Mouse (Mus musculus) CH12.LX (cell line): ENCODE data around the gene Pigf. TPM values are rescaled to one million over a fixed set of nuclear protein-coding genes. Genes with fewer than 3 reads are reported as not detected.

Experiments
- DNase-seq: peaks from one replicate; pipeline ENCODE4 v3.0.0-alpha.2; 2013; ENCODE audit errors: extremely low read depth
- H3K27ac ChIP-seq: 2 replicates; pipeline ENCODE4 v1.5.1; 2012; ENCODE audit warnings: low read depth, mild to moderate bottlenecking, control low read depth, moderate library complexity; ENCODE audit not compliant: insufficient read depth
- H3K27me3 ChIP-seq: replicated peaks from 2 replicates; pipeline ENCODE3; 2012; ENCODE audit warnings: inconsistent platforms
- H3K36me3 ChIP-seq, 2 experiments: replicated peaks in 1 of 2; 2 replicates each; pipeline versions ENCODE3 to v1.6.1; 2012; ENCODE audit warnings: inconsistent platforms in 1 of 2, low read length in 1 of 2, mild to moderate bottlenecking in 1 of 2, mixed read lengths in 1 of 2, moderate library complexity in 1 of 2; ENCODE audit not compliant: control insufficient read depth in 1 of 2, insufficient read depth in 1 of 2
- H3K4me1 ChIP-seq, 2 experiments: 2 replicates each; pipeline ENCODE4 v1.6.1; 2012; ENCODE audit warnings: inconsistent platforms in 1 of 2, moderate library complexity in 1 of 2; ENCODE audit not compliant: insufficient read depth in 2 of 2, control insufficient read depth in 1 of 2
- H3K4me2 ChIP-seq: 2 replicates; pipeline ENCODE4 v1.6.1; 2012; ENCODE audit warnings: low read depth, mild to moderate bottlenecking, control low read depth; ENCODE audit not compliant: poor library complexity, insufficient read depth, severe bottlenecking
- H3K4me3 ChIP-seq, 3 experiments: fragments of 150-350 bp in 1 of 3; sonication (generic) in 1 of 3; replicated peaks in 1 of 3; 2 replicates each; pipeline versions ENCODE3 to v1.5.1; 2011 to 2012; ENCODE audit warnings: low read depth in 2 of 3, low read length in 2 of 3, mild to moderate bottlenecking in 2 of 3, moderate library complexity in 2 of 3, control low read depth in 1 of 3, improper control_type of control experiment in 1 of 3, inconsistent platforms in 1 of 3, mixed read lengths in 1 of 3; ENCODE audit not compliant: poor library complexity in 1 of 3
- H3K79me2 ChIP-seq: replicated peaks from 2 replicates; pipeline ENCODE4 v1.6.1; 2012; ENCODE audit warnings: mild to moderate bottlenecking, moderate library complexity; ENCODE audit not compliant: control insufficient read depth, poor library complexity, insufficient read depth, severe bottlenecking; ENCODE audit errors: extremely low read depth
- H3K9ac ChIP-seq: 2 replicates; pipeline ENCODE4 v1.6.1; 2012; ENCODE audit warnings: low read depth, mild to moderate bottlenecking, control low read depth, moderate library complexity; ENCODE audit not compliant: insufficient read depth
- H3K9me3 ChIP-seq: replicated peaks from 2 replicates; pipeline ENCODE3; 2012; ENCODE audit warnings: low read length, inconsistent platforms, mixed read lengths
- BHLHE40 ChIP-seq: IDR thresholded peaks from 2 replicates; pipeline ENCODE4 v1.6.1; 2011; ENCODE audit warnings: mild to moderate bottlenecking, low read depth, low read length, improper control_type of control experiment
- CTCF ChIP-seq, 2 experiments: IDR thresholded peaks in 1 of 2; conservative IDR thresholded peaks in 1 of 2; 2 replicates each; pipeline ENCODE4 v1.5.1; 2011 to 2012; ENCODE audit warnings: low read depth in 2 of 2, low read length in 2 of 2, improper control_type of control experiment in 1 of 2, inconsistent platforms in 1 of 2, mild to moderate bottlenecking in 1 of 2, moderate library complexity in 1 of 2
- ETS1 ChIP-seq: conservative IDR thresholded peaks from 2 replicates; pipeline ENCODE4 v1.6.1; 2012; ENCODE audit warnings: low read depth, mild to moderate bottlenecking, inconsistent platforms, low read length, improper control_type of control experiment, moderate library complexity
- GABPA ChIP-seq: IDR thresholded peaks from 2 replicates; pipeline ENCODE4 v1.6.1; 2012; ENCODE audit warnings: low read depth, low read length, improper control_type of control experiment, inconsistent platforms; ENCODE audit not compliant: insufficient replicate concordance
- HCFC1 ChIP-seq: IDR thresholded peaks from 2 replicates; pipeline ENCODE4 v1.6.1; 2012; ENCODE audit warnings: low read depth, mild to moderate bottlenecking, inconsistent platforms, low read length, improper control_type of control experiment
- JUN ChIP-seq: IDR thresholded peaks from 2 replicates; pipeline ENCODE4 v1.6.1; 2011; ENCODE audit warnings: low read depth, mild to moderate bottlenecking, low read length, improper control_type of control experiment, moderate library complexity; ENCODE audit not compliant: insufficient read depth
- JUND ChIP-seq: conservative IDR thresholded peaks from 2 replicates; pipeline ENCODE4 v1.6.1; 2011; ENCODE audit warnings: low read depth, low read length, improper control_type of control experiment
- KAT2A ChIP-seq: IDR thresholded peaks from 2 replicates; pipeline ENCODE4 v1.6.1; 2012; ENCODE audit warnings: low read length, improper control_type of control experiment, inconsistent platforms; ENCODE audit not compliant: insufficient replicate concordance
- MAX ChIP-seq: IDR thresholded peaks from 2 replicates; pipeline ENCODE4 v1.6.1; 2011; ENCODE audit warnings: low read length, improper control_type of control experiment
- MEF2A ChIP-seq: IDR thresholded peaks from 2 replicates; pipeline ENCODE4 v1.6.1; 2014; ENCODE audit warnings: low read depth, mild to moderate bottlenecking, inconsistent platforms, low read length, improper control_type of control experiment, borderline replicate concordance
- MYC ChIP-seq: IDR thresholded peaks from 2 replicates; pipeline ENCODE4 v1.6.1; 2011; ENCODE audit warnings: low read depth, mild to moderate bottlenecking, improper control_type of control experiment, low read length
- NRF1 ChIP-seq: IDR thresholded peaks from 2 replicates; pipeline ENCODE4 v1.6.1; 2014; ENCODE audit warnings: low read depth, mild to moderate bottlenecking, inconsistent platforms, low read length, improper control_type of control experiment, moderate library complexity
- PAX5 ChIP-seq: IDR thresholded peaks from 2 replicates; pipeline ENCODE4 v1.6.1; 2012; ENCODE audit warnings: low read length, inconsistent platforms, mixed read lengths
- POLR2AphosphoS2 ChIP-seq: IDR thresholded peaks from 2 replicates; pipeline ENCODE4 v1.6.1; 2011; ENCODE audit warnings: low read depth, low read length, improper control_type of control experiment
- RCOR1 ChIP-seq: conservative IDR thresholded peaks from 2 replicates; pipeline ENCODE4 v1.6.1; 2012; ENCODE audit warnings: low read depth, mild to moderate bottlenecking, inconsistent platforms, low read length, improper control_type of control experiment
- SIN3A ChIP-seq: IDR thresholded peaks from 2 replicates; pipeline ENCODE4 v1.6.1; 2012; ENCODE audit warnings: low read length, improper control_type of control experiment, inconsistent platforms
- UBTF ChIP-seq: IDR thresholded peaks from 2 replicates; pipeline ENCODE4 v1.6.1; 2012; ENCODE audit warnings: low read depth, mild to moderate bottlenecking, inconsistent platforms, low read length, improper control_type of control experiment, moderate library complexity
- USF2 ChIP-seq: conservative IDR thresholded peaks from 2 replicates; pipeline ENCODE4 v1.6.1; 2011; ENCODE audit warnings: low read depth, low read length, improper control_type of control experiment
- ZC3H11A ChIP-seq: IDR thresholded peaks from 2 replicates; pipeline ENCODE4 v1.6.1; 2012; ENCODE audit warnings: low read depth, mild to moderate bottlenecking, inconsistent platforms, low read length, improper control_type of control experiment
- ZKSCAN1 ChIP-seq: IDR thresholded peaks from 2 replicates; pipeline ENCODE4 v1.6.1; 2012; ENCODE audit warnings: low read depth, inconsistent platforms, low read length, improper control_type of control experiment, borderline replicate concordance
- ZNF384 ChIP-seq: IDR thresholded peaks from 2 replicates; pipeline ENCODE4 v1.6.1; 2012; ENCODE audit warnings: low read depth, low read length, improper control_type of control experiment, inconsistent platforms
- dilution Hi-C: fragments of 300-500 bp; cut with MboI; formaldehyde crosslinking; loops from 2 replicates; pipeline ENCODE4 v1.14.3; 2020; ENCODE audit warnings: low sequenced_read_pairs; ENCODE audit not compliant: extremely low pct_unique_long_range_greater_than_20kb, extremely low pct_ligation_motif_present
- in situ Hi-C: fragments of 300-500 bp; cut with MboI; formaldehyde crosslinking; loops from 3 replicates; pipeline ENCODE4 v1.14.3; 2019; ENCODE audit warnings: low sequenced_read_pairs, low pct_ligation_motif_present, low pct_unique_long_range_greater_than_20kb, mixed read lengths
- polyA plus RNA-seq: library from polyadenylated mRNA; unstranded; fragments of >175 nt; gene quantifications from 2 replicates; pipeline ENCODE4 v1.2.1, GENCODE M21; 2012; ENCODE audit warnings: low read depth; ENCODE audit not compliant: insufficient read length
- total RNA-seq, 2 experiments: library from RNA; depleted of rRNA; stranded (reverse); fragments of 300-350 nt in 1 of 2; fragments of >200 nt in 1 of 2; gene quantifications; 2 replicates each; pipeline ENCODE4 v1.2.3; 2012 to 2014

The Pigf gene
- total and polyA plus RNA-seq, 3 experiments, result 33.6 to 70.8 (median 37.6) TPM

GRCm38 (mm10) chr17:87068997-87069396, 43.8 kb upstream of the Pigf start:
- dilution Hi-C loops, result no loop called here
- H3K79me2 ChIP-seq, result no peaks in the 10 kb centered on the region

GRCm38 (mm10) chr17:87063969-87064368, 38.8 kb upstream of the Pigf start:
- TF ChIP-seq ZC3H11A (no peak), UBTF (no peak), PAX5 (no peak)
- Histone ChIP-seq H3K79me2 (no peaks in the 10 kb centered on the region), H3K36me3 (no peaks in the 10 kb centered on the region), H3K27ac (no peak overlapping the region), H3K9me3 (no peaks in the 10 kb centered on the region), H3K27me3 (no peaks in the 10 kb centered on the region), H3K9ac (no peak overlapping the region), H3K4me2 (peak overlapping the region; percentile 4; the same call in 1 of the 2 replicates), H3K4me1 (peaks cover 0 to 5% of the 10 kb centered on the region in 2 experiments; a peak in 2 of 4 replicates), H3K4me3 (no peak overlapping the region)
- DNase-seq, result peak; percentile 26
- dilution Hi-C loops (no loop called here), in situ Hi-C loops (no loop called here)

More at GRCm38 (mm10) chr17:87068997-87069396, 43.8 kb upstream of the Pigf start:
- no peak overlapping the region for H3K9ac ChIP-seq
- H3K36me3 ChIP-seq, result no peaks in the 10 kb centered on the region
- in situ Hi-C loops, result no loop called here
- peaks cover 1% of the 10 kb centered on the region for H3K27me3 ChIP-seq
- DNase-seq, result no peak
- peaks cover 0 to 3% of the 10 kb centered on the region in 2 experiments; a peak in 2 of 4 replicates for H3K4me1 ChIP-seq
- TF ChIP-seq ETS1 (no peak), RCOR1 (no peak), PAX5 (no peak), KAT2A (no peak), MAX (no peak), JUND (no peak), BHLHE40 (no peak), MEF2A (no peak), JUN (no peak), POLR2AphosphoS2 (no peak), MYC (no peak), NRF1 (no peak), USF2 (no peak)
- no peak overlapping the region for H3K4me2 ChIP-seq
- no peak overlapping the region for H3K4me3 ChIP-seq
- peaks cover 2% of the 10 kb centered on the region for H3K9me3 ChIP-seq
- no peak overlapping the region for H3K27ac ChIP-seq

GRCm38 (mm10) chr17:87063461-87063860, 38.3 kb upstream of the Pigf start:
- in situ Hi-C loops, result no loop called here
- Histone ChIP-seq H3K4me2 (no peak overlapping the region), H3K79me2 (no peaks in the 10 kb centered on the region), H3K9ac (no peak overlapping the region), H3K4me1 (peaks cover 0 to 5% of the 10 kb centered on the region in 2 experiments; a peak in 2 of 4 replicates), H3K36me3 (no peaks in the 10 kb centered on the region), H3K27me3 (no peaks in the 10 kb centered on the region), H3K4me3 (no peak overlapping the region), H3K9me3 (no peaks in the 10 kb centered on the region), H3K27ac (no peak overlapping the region)
- DNase-seq, result no peak
- dilution Hi-C loops, result no loop called here
- no peak for TF ChIP-seq HCFC1
- no peak for TF ChIP-seq ZKSCAN1
- TF ChIP-seq CTCF (conservative IDR thresholded peaks at IDR 0.05 in 1 of 2, IDR thresholded peaks at IDR 0.05 in 1 of 2; ENCODE audit: low read depth in 2 of 2, low read length in 2 of 2), result no peak
- TF ChIP-seq SIN3A, result no peak
- no peak for TF ChIP-seq USF2
- TF ChIP-seq MYC, result no peak
- TF ChIP-seq GABPA, result no peak
- no peak for TF ChIP-seq ZNF384
